Mouse (Mus musculus): ENCODE measurements around the gene Gm20388.

DNA sequence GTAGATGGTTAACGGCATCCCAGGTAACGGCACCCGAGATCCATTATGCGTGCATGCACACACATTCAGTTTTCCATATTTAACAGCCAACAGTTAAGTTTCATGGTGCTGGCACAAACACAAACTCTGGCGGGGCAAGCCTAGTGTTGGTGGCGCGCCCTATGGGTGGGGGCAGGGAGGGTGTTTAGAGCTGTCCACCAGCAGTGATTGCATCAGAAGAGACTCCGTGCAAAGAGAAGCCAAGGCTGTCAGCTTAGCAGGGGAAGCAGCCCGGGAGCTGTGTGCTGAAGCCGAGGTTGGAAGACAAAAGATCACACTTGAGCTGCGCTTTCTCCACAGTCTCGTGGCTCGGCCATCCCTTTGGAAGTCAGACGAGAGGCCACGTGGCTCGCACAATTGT is 2178.0 kb downstream of the Gm20388 start:
- no peak for TF ChIP-seq CTCF (conservative IDR thresholded peaks at IDR 0.05; ENCODE audit: insufficient read depth, insufficient read length, low read depth, low read length)
- no peak for TF ChIP-seq POLR2A (IDR thresholded peaks at IDR 0.05; ENCODE audit: low read depth, low read length)

All from kidney, adult 2 months (tissue).